In the genomic region with DNA sequence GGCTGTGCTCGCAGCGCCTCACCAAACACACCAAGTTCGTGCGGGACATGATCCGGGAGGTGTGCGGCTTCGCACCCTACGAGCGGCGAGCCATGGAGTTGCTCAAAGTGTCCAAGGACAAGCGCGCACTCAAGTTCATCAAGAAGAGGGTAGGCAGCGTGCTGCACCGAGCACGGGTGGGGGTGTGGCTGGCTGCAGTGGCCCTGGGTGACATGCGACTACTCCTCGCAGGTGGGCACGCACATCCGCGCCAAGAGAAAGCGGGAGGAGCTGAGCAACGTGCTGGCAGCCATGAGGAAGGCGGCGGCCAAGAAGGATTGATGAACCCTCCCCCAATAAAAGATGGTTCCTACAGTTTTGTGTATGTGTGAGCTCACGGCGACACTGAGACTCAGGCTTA, we compare ENCODE assay signal across 8 mouse cellular contexts. TPM values are rescaled to one million over a fixed set of nuclear protein-coding genes. Genes with fewer than 3 reads are reported as not detected.
DNase-seq lines count a peak whose midpoint lies in the region; ATAC-seq and TF ChIP-seq lines count a peak whose summit lies in the region.
"Not testable (repeated sequence)": the region's sequence is repeated elsewhere in the genome, so short reads cannot be mapped to it uniquely, and the experiment has no call there.

No protein-coding gene starts in this region.

- DNase-seq in 3T3-L1 (ENCODE audit: low read depth, low spot score) = peak; percentile 43
- DNase-seq in adipocyte (ENCODE audit: low spot score) = peak; percentile 54
- DNase-seq in embryonic facial prominence, embryonic 14.5 days (ENCODE audit: low spot score); kidney, adult 2 months: not testable (repeated sequence)
- peak; percentile 65 for DNase-seq in liver, embryonic 11.5 days (ENCODE audit: low spot score)
- peak; percentile 32 to 58 for DNase-seq in spleen, postnatal 10 days (ENCODE audit: low spot score in 2 of 2)

- not testable (repeated sequence) for TF ChIP-seq POLR2A in kidney, adult 2 months (IDR thresholded peaks at IDR 0.05; ENCODE audit: low read depth, low read length)

- H3K4me1 ChIP-seq in embryonic facial prominence, embryonic 14.5 days (ENCODE audit: control insufficient read depth, insufficient read depth, low read length) = peaks cover 12% of the 10 kb centered on the region; the same call in 1 of the 2 replicates
- H3K4me1 ChIP-seq in heart, embryonic 14.5 days (ENCODE audit: control insufficient read depth in 2 of 2, insufficient read depth in 2 of 2, low read length in 2 of 2) = peaks cover 3 to 18% of the 10 kb centered on the region in 2 experiments; a peak in 3 of 4 replicates
- H3K4me1 ChIP-seq in kidney, adult 2 months (ENCODE audit: control insufficient read depth, insufficient read depth, low read length) = peaks cover 11% of the 10 kb centered on the region; the same call in 1 of the 2 replicates
- peaks cover 32% of the 10 kb centered on the region for H3K4me1 ChIP-seq in liver, embryonic 11.5 days (replicated peaks; ENCODE audit: control insufficient read depth, insufficient read depth, low read length)
- H3K4me1 ChIP-seq in midbrain, embryonic 13.5 days (replicated peaks) = peaks cover 44% of the 10 kb centered on the region

- peak overlapping the region; percentile 82 for H3K9ac ChIP-seq in embryonic facial prominence, embryonic 14.5 days (ENCODE audit: low read depth, low read length)
- peak overlapping the region; percentile 92 for H3K9ac ChIP-seq in heart, embryonic 14.5 days (ENCODE audit: low read length)
- H3K9ac ChIP-seq in liver, embryonic 11.5 days (ENCODE audit: low read depth, low read length) = peak overlapping the region; percentile 90
- H3K9ac ChIP-seq in midbrain, embryonic 13.5 days (replicated peaks) = peak overlapping the region; percentile 81

- H3K4me2 ChIP-seq in embryonic facial prominence, embryonic 14.5 days (ENCODE audit: low read depth, low read length) = peak overlapping the region; percentile 93
- H3K4me2 ChIP-seq in heart, embryonic 14.5 days (ENCODE audit: low read length) = peak overlapping the region; percentile 87
- peak overlapping the region; percentile 99 for H3K4me2 ChIP-seq in liver, embryonic 11.5 days
- peak overlapping the region; percentile 83 for H3K4me2 ChIP-seq in midbrain, embryonic 13.5 days (replicated peaks)

- H3K27me3 ChIP-seq in embryonic facial prominence, embryonic 14.5 days (replicated peaks; ENCODE audit: control insufficient read depth, insufficient read depth, low read length); heart, embryonic 14.5 days (ENCODE audit: control insufficient read depth, insufficient read depth, low read length); kidney, adult 2 months (replicated peaks; ENCODE audit: control insufficient read depth, insufficient read depth, low read length); liver, embryonic 11.5 days (replicated peaks; ENCODE audit: control insufficient read depth, insufficient read depth, low read length); midbrain, embryonic 13.5 days: not testable (repeated sequence)

- H3K27ac ChIP-seq in embryonic facial prominence, embryonic 14.5 days (replicated peaks; ENCODE audit: low read depth, low read length) = peak overlapping the region; percentile 91
- H3K27ac ChIP-seq in heart, embryonic 14.5 days (replicated peaks in 1 of 2; ENCODE audit: control insufficient read depth in 1 of 2, insufficient read depth in 1 of 2, low read depth in 2 of 2, low read length in 2 of 2) = peak overlapping the region; percentile 84 to 88
- peak overlapping the region; percentile 86; the same call in 1 of the 2 replicates for H3K27ac ChIP-seq in kidney, adult 2 months (ENCODE audit: insufficient read depth, low read depth, low read length)
- peak overlapping the region; percentile 82 for H3K27ac ChIP-seq in liver, embryonic 11.5 days (ENCODE audit: low read depth, low read length)
- H3K27ac ChIP-seq in midbrain, embryonic 13.5 days = peak overlapping the region; percentile 93

- not testable (repeated sequence) for H3K9me3 ChIP-seq in embryonic facial prominence, embryonic 14.5 days (ENCODE audit: control insufficient read depth, low read length); heart, embryonic 14.5 days (ENCODE audit: control insufficient read depth, low read length); liver, embryonic 11.5 days (ENCODE audit: control insufficient read depth, low read length); midbrain, embryonic 13.5 days

- not testable (repeated sequence) for TF ChIP-seq CTCF in kidney, adult 2 months (conservative IDR thresholded peaks at IDR 0.05; ENCODE audit: insufficient read depth, insufficient read length, low read depth, low read length)

- H3K36me3 ChIP-seq in embryonic facial prominence, embryonic 14.5 days (ENCODE audit: control insufficient read depth, insufficient read depth, low read length) = peaks cover 48% of the 10 kb centered on the region
- peaks cover 49% of the 10 kb centered on the region for H3K36me3 ChIP-seq in heart, embryonic 14.5 days (ENCODE audit: control insufficient read depth, insufficient read depth, low read length)
- H3K36me3 ChIP-seq in kidney, adult 2 months (ENCODE audit: control insufficient read depth, insufficient read depth, low read length) = not testable (repeated sequence)
- peaks cover 47% of the 10 kb centered on the region for H3K36me3 ChIP-seq in liver, embryonic 11.5 days (ENCODE audit: control insufficient read depth, insufficient read depth, low read length)
- peaks cover 47% of the 10 kb centered on the region for H3K36me3 ChIP-seq in midbrain, embryonic 13.5 days

- H3K4me3 ChIP-seq in embryonic facial prominence, embryonic 14.5 days (ENCODE audit: low read depth, low read length) = peak overlapping the region; percentile 70
- peak overlapping the region; percentile 75 to 91 for H3K4me3 ChIP-seq in heart, embryonic 14.5 days (ENCODE audit: control insufficient read depth in 1 of 2, insufficient read depth in 1 of 2, low read depth in 1 of 2, low read length in 2 of 2)
- peak overlapping the region; percentile 61 for H3K4me3 ChIP-seq in kidney, adult 2 months (ENCODE audit: insufficient read depth, low read depth, low read length)
- peak overlapping the region; percentile 82 for H3K4me3 ChIP-seq in liver, embryonic 11.5 days (ENCODE audit: low read depth, low read length)
- H3K4me3 ChIP-seq in midbrain, embryonic 13.5 days (replicated peaks) = peak overlapping the region; percentile 73

- 0% methylated on average over 21 of the region's 26 CpGs for WGBS in embryonic facial prominence, embryonic 14.5 days
- 1% methylated on average over 24 of the region's 26 CpGs for WGBS in heart, embryonic 14.5 days
- under 1% methylated on average over 26 of the region's 26 CpGs for WGBS in kidney, adult 2 months
- 0% methylated on average over 26 of the region's 26 CpGs for WGBS in liver, embryonic 11.5 days
- WGBS in midbrain, embryonic 13.5 days = under 1% methylated on average over 26 of the region's 26 CpGs

- not testable (repeated sequence) for ATAC-seq in embryonic facial prominence, embryonic 14.5 days (ENCODE audit: low read depth); heart, embryonic 14.5 days (ENCODE audit: insufficient number of reproducible peaks, insufficient read depth, low FRiP score, low read depth); liver, embryonic 11.5 days (replicated peaks; ENCODE audit: low FRiP score); midbrain, embryonic 13.5 days

RNA-seq across cellular contexts. Expression of gene Rpl36, which starts 0.7 kb away (rescaled TPM):
- 2,068 and 2,222 TPM in 2 replicates for polyA plus RNA-seq in embryonic facial prominence, embryonic 14.5 days (2014; fragmentation: Nextera tagmentation; extraction: Ambion mirVana)
- 1,567 and 1,751 TPM in 2 replicates for polyA plus RNA-seq in heart, embryonic 14.5 days (2014; fragmentation: Nextera tagmentation; extraction: Ambion mirVana)
- 1,850 and 1,975 TPM in 2 replicates for polyA plus RNA-seq in kidney, adult 2 months (2012; rRNA removed)
- 2,108 and 2,211 TPM in 2 replicates for polyA plus RNA-seq in liver, embryonic 11.5 days (2014; fragmentation: Nextera tagmentation; extraction: Ambion mirVana)
- polyA plus RNA-seq in midbrain, embryonic 13.5 days (2015; fragmentation: Nextera tagmentation; extraction: Ambion mirVana) = 1,197 and 1,215 TPM in 2 replicates

RNA-seq across cellular contexts. Expression of gene 2410015M20Rik, which starts 4.3 kb away (rescaled TPM):
- 271 and 281 TPM in 2 replicates for polyA plus RNA-seq in embryonic facial prominence, embryonic 14.5 days (2014; fragmentation: Nextera tagmentation; extraction: Ambion mirVana)
- polyA plus RNA-seq in heart, embryonic 14.5 days (2014; fragmentation: Nextera tagmentation; extraction: Ambion mirVana) = 390 and 398 TPM in 2 replicates
- 440 and 549 TPM in 2 replicates for polyA plus RNA-seq in kidney, adult 2 months (2012; rRNA removed)
- polyA plus RNA-seq in liver, embryonic 11.5 days (2014; fragmentation: Nextera tagmentation; extraction: Ambion mirVana) = 236 and 248 TPM in 2 replicates
- polyA plus RNA-seq in midbrain, embryonic 13.5 days (2015; fragmentation: Nextera tagmentation; extraction: Ambion mirVana) = 198 and 199 TPM in 2 replicates

RNA-seq across cellular contexts. Expression of gene Lonp1, which starts 12.8 kb away (rescaled TPM):
- 44.0 and 51.8 TPM in 2 replicates for polyA plus RNA-seq in embryonic facial prominence, embryonic 14.5 days (2014; fragmentation: Nextera tagmentation; extraction: Ambion mirVana)
- 58.6 and 59.0 TPM in 2 replicates for polyA plus RNA-seq in heart, embryonic 14.5 days (2014; fragmentation: Nextera tagmentation; extraction: Ambion mirVana)
- polyA plus RNA-seq in kidney, adult 2 months (2012; rRNA removed) = 123 and 128 TPM in 2 replicates
- polyA plus RNA-seq in liver, embryonic 11.5 days (2014; fragmentation: Nextera tagmentation; extraction: Ambion mirVana) = 87.9 and 92.4 TPM in 2 replicates
- 40.9 and 43.4 TPM in 2 replicates for polyA plus RNA-seq in midbrain, embryonic 13.5 days (2015; fragmentation: Nextera tagmentation; extraction: Ambion mirVana)

RNA-seq across cellular contexts. Expression of gene Catsperd, which starts 14.1 kb away (rescaled TPM):
- polyA plus RNA-seq in embryonic facial prominence, embryonic 14.5 days (2014; fragmentation: Nextera tagmentation; extraction: Ambion mirVana) = 0.24 and 0.31 TPM in 2 replicates
- polyA plus RNA-seq in heart, embryonic 14.5 days (2014; fragmentation: Nextera tagmentation; extraction: Ambion mirVana) = 0.46 and 0.50 TPM in 2 replicates
- 0.97 and 1.5 TPM in 2 replicates for polyA plus RNA-seq in kidney, adult 2 months (2012; rRNA removed)
- 0.64 and 0.68 TPM in 2 replicates for polyA plus RNA-seq in liver, embryonic 11.5 days (2014; fragmentation: Nextera tagmentation; extraction: Ambion mirVana)
- polyA plus RNA-seq in midbrain, embryonic 13.5 days (2015; fragmentation: Nextera tagmentation; extraction: Ambion mirVana) = 1.8 and 2.0 TPM in 2 replicates

RNA-seq across cellular contexts. Expression of gene Safb, which starts 29.3 kb away (rescaled TPM):
- 62.9 and 68.2 TPM in 2 replicates for polyA plus RNA-seq in embryonic facial prominence, embryonic 14.5 days (2014; fragmentation: Nextera tagmentation; extraction: Ambion mirVana)
- polyA plus RNA-seq in heart, embryonic 14.5 days (2014; fragmentation: Nextera tagmentation; extraction: Ambion mirVana) = 52.9 and 58.9 TPM in 2 replicates
- 67.6 and 87.0 TPM in 2 replicates for polyA plus RNA-seq in kidney, adult 2 months (2012; rRNA removed)
- 93.1 and 96.5 TPM in 2 replicates for polyA plus RNA-seq in liver, embryonic 11.5 days (2014; fragmentation: Nextera tagmentation; extraction: Ambion mirVana)
- polyA plus RNA-seq in midbrain, embryonic 13.5 days (2015; fragmentation: Nextera tagmentation; extraction: Ambion mirVana) = 112 and 127 TPM in 2 replicates
